Mouse (Mus musculus) adrenal gland, postnatal 4 days (tissue): ENCODE measurements around the gene Rc3h1. TPM values are rescaled to one million over a fixed set of nuclear protein-coding genes. Genes with fewer than 3 reads are reported as not detected.
A peak's percentile ranks its signal among the peaks of the same experiment; 100 is the strongest.
"Not testable (repeated sequence)": the region's sequence is repeated elsewhere in the genome, so short reads cannot be mapped to it uniquely, and the experiment has no call there.

ENCODE experiments used
- DNase-seq, 2 experiments: peaks; one replicate each; pipeline ENCODE4 v3.0.0; 2021 to 2022; ENCODE audit warnings: low spot score in 2 of 2, mixed read lengths in 2 of 2
- long read RNA-seq, 2 experiments: library from polyadenylated mRNA; stranded (forward); transcript quantifications; one replicate each; pipeline ENCODE4 v2.0.0; 2021
- total RNA-seq, 2 experiments: library from RNA; stranded (reverse); gene quantifications; 2 replicates each; pipeline ENCODE4 v1.2.3; 2021

The Rc3h1 gene
- total RNA-seq = 10 to 100 TPM; 46.0 to 47.7 TPM
- long read RNA-seq, experiment 1, partial matches to known transcripts = 1 of 7 reads
- long read RNA-seq, experiment 1, other reads (novel, unspliced or antisense) = 6 of 7 reads
- long read RNA-seq, experiment 2, partial matches to known transcripts = 1 of 5 reads
- long read RNA-seq, experiment 2, other reads (novel, unspliced or antisense) = 4 of 5 reads

GRCm38 (mm10) chr1:160906057-160906557 is at the start of gene Rc3h1:
TSS of gene Rc3h1 (plus strand) at chr1:160906418.
- peak; percentile 99 for DNase-seq

- no peak for DNase-seq
These were observed 48.1 kb upstream of the Rc3h1 start for GRCm38 (mm10) chr1:160858132-160858531.

DNA sequence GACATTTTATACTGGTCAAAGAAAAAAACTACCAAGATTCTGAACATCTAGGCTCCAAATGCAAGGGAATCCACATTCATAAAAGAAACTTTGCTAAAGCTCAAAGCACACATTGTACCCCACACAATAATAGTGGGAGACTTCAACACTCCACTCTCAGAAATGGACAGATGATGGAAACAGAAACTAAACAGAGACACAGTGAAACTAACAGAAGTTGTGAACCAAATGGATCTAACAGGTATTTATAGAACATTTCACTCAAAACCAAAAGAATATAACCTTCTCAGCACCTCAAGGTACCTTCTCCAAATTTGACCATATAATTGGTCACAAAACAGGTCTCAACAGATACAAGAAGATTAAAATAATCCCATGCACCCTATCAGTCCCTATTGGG is 46.3 kb upstream of the Rc3h1 start:
- DNase-seq = not testable (repeated sequence)

DNA sequence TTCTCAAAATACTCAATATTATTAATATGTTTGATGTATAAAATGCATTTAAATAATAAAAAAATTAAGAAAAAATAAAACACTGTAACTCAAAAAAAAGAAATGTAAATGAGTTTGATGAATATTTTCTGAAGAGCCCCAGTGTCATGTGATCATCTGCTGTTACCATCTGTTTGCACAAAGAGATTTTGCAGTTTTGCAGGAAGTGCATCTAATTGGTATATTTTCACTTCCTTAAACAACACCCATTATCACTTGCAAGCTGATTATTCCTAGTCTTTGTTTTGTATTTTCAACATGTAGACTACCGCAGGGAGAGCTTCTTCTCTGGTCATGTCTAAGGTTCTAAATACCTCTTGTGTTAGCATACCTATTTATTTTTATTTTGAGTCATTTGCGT is 45.1 kb upstream of the Rc3h1 start:
- DNase-seq = no peak

GRCm38 (mm10) chr1:160861632-160862031 is 44.6 kb upstream of the Rc3h1 start:
- DNase-seq = no peak

GRCm38 (mm10) chr1:160863027-160863426 is 43.2 kb upstream of the Rc3h1 start:
- DNase-seq = no peak

DNA sequence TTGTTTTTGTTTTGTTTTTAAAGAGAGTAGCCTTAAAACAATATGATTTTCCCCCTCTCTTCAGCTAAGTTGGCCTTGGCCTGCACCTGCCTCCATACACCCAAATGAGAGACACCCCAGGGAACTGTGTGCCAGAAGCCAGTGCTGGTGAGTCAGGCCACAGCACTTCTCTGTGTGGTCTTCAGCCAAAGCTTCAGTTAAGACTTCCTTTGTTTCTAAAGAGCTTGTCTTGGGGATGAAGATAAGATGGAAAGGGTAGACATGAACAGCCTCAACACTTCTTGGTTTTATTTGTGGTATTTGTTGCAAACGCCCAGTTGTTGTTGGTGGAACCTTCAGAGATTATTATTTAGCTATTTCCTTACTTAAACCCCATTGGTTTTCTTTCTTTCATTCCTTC is 31.5 kb upstream of the Rc3h1 start:
- no peak for DNase-seq

- DNase-seq = no peak
These were observed 29.2 kb upstream of the Rc3h1 start for GRCm38 (mm10) chr1:160876968-160877367.

DNA sequence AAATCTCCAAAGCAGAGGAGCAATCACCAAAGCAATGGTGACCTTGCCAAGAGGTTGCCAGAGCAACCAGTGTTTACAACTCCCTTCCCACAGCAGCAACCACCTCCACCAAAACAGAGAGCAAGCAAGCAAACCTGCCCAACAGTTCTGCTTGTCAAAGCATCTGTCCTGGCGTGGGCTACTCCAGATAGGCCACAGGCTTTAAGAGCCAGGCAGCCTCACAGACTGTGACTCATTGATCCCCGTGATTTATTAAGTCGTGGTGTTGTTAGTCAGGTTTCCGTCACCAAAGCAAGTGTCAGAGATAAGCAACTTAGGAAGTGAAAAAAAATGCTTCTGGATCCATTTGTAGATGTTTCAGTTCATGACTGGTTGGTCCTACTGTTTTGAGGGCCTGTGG is 27.7 kb upstream of the Rc3h1 start:
- no peak for DNase-seq

- DNase-seq = not testable (repeated sequence)
These were observed 24.8 kb upstream of the Rc3h1 start for GRCm38 (mm10) chr1:160881378-160881777.

DNA sequence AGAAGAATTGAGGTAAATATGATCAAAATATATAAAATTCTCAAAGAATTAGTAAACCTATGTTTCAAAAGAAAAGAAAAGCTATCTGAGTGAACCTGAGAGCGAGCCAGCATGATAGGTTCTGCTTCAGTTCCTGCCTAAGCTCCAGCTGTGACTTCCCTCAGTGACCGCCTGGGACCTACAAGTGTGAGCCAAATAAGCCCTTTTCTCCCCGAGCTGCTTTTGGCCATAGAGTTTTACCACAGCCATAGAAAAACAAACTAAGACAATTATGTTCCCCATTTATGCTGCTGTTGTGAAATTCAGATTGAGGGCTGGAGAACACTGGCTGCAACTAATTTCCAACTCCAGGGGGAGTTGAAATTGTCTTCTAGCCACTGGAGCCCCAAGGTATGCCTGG is 24.2 kb upstream of the Rc3h1 start:
- no peak for DNase-seq

- DNase-seq = no peak
These were observed 21.9 kb upstream of the Rc3h1 start for GRCm38 (mm10) chr1:160884273-160884672.

GRCm38 (mm10) chr1:160884993-160885392 is 21.2 kb upstream of the Rc3h1 start:
- DNase-seq = no peak

DNA sequence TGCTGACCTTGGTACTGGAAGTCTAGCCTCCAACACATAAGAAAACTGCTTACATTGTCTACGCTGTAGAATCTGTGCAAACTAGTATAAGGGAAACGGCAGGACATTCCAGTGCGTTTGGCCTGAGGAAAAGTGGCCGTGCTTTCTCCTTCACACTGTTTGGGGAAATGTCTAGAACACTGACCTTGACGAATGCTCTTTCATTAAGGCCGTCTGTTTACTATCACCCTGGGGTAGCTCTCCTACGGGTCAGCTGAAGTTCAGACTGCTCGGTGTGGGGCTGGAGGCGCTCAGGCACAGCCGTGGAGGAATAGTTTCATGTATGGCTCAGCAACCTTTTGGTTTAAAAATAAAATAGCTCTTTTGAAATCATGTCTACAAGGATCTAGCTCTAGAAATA is 6.5 kb upstream of the Rc3h1 start:
- no peak for DNase-seq

DNA sequence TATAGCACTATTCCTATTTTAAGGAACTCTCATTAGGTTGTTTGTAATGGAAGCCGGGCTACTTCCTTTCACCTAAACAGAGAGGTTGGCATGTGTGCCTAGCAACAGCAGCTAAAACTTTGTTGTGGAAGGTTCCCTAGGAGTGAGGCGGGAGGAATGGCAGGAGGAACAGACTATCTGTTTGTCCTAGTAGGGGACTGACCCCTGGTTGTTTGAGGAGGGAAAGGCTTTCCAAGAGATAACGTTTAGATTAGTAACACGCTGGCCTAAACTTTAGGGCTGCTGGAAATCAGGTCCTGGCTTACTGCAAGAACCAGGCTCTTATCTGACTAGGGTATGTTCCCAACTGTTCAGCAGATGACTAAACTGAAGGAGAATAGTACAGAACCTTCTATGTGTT is 2.2 kb upstream of the Rc3h1 start:
- DNase-seq = no peak

DNA sequence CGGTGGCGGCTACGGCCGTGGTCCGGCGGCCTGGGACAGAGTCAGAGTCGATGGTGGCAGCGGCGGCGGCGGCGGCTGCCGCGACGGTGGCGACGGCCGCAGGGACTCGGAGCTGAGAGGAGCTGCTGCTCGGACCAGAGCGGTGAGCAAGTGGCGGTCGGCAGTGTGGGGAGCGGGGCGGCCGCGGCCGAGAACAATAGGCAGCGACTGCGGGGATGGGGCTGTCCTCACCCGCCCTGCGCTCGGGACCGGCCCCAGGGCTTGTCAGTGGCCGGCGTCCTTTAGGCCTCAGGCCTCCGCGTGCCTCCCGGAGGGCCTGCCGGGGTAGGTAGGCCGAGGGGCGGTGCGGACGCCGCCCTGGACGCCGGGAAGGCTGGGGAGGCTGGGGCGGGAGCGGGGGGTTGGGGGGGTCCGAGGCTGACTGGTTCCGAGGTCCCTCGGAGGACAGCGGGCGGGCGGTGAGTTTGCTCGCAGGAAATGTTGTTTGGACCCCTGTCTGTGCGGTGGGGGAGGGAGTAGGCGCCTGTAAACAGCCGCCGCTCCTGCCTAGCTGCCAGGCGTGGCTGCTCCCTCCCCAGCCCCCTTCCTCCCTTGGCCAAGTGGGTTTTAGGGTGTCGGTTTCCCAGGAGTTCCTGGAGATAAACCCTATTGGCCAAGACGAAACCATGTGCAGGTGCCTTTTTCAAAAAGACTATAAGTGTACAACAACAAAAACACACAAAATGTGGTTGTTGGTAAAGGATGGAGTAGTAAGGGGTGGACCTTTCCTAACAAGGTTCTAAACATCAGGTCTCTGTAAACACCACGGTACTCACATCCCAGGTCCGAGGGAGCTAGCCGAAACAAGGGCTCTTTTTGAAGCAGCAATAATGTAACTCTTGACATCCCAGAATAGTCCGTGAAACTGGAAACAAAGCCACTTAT is 602 bp downstream of the Rc3h1 start:
- peak in 1 of 2 experiments; percentile 37 for DNase-seq

DNA sequence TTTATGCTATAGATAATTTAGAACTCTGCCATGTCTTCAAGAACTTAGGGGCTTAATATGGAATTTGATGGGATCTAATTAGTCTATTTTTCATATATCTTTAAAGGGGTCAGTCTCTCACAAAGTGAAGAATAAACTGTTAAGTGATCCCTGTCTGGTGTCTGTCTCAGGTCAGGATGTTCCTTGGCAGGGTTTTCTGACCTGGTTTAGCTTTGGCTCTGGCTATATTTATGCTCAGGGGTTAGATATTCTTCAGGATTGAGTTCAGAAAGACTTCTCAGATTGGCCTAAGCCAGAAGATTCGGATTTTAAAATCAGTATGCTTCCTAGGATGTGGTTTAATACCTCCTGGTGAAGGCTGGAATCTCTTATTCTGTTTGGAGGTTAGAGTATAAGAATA is 4.0 kb downstream of the Rc3h1 start:
- no peak for DNase-seq

- DNase-seq = no peak
These were observed 4.6 kb downstream of the Rc3h1 start for GRCm38 (mm10) chr1:160910812-160911211.

GRCm38 (mm10) chr1:160919383-160919782 is 13.2 kb downstream of the Rc3h1 start:
- no peak for DNase-seq

DNA sequence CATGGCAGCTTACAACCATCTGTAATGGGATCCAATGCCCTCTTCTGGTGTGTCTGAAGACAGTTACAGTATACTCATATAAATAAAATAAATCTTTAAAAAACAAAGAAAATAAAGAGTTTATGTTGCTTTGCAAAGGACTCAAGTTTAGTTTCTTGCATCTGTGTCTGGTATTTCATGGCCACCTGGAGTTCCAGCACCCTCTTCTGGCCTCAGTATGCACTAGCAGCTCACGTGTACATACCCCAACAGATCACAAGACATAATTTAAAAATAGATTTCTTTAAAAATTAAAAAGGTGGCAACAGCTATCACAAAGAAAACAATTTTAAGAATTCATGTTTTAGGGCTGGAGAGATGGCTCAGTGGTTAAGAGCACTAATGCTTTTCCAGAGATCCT is 15.7 kb downstream of the Rc3h1 start:
- no peak for DNase-seq

DNA sequence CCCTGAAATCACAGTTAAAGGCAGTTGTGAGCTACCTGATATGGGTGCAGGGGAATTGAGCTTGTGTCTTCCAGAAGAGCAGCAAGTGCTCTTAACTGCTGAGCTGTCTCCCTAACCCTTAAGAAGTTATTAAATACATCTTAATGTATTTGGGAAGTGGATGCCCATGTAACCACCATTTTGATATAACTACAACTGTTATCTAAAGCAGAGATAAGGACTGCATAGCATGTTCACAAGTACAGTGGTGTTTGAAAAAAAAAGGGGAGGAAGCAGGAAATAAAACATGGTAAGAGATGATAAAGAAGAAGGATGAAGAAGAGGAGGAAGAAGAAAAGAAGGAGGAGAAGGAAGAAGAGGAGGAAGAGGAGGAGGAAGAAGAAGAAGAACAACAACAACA is 25.1 kb downstream of the Rc3h1 start:
- no peak for DNase-seq

DNA sequence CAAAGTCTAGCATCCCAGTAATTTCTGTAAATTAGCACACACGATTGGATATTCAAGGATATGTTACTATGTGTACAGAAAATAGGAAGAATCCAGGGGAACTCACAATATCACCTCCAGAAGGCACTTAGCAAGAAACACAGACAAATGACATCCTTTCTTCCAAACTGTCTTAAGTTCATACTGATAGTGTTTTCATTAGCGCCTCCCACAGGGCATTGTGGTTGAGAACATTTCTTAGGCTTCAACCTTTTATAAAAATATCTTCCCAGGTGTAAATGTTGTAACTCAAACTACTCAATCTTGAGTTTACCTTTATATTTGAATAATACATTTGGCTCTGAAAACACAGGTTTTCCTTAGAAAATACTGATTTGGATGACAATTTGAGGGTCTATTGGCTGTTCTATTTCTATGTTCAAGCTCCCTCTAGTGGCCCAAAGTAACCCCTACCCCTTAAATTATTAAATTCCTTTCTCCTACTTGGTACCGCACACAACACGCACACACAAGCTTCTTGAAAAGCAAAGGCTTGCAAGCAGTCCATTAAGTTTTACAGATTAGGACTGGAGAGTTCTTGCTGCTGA is 27.8 kb downstream of the Rc3h1 start:
- no peak for DNase-seq
